9 mouse cellular contexts compared by ENCODE assay signal in genomic region chr2:32318709-32319585, GRCm38 (mm10). TPM values are rescaled to one million over a fixed set of nuclear protein-coding genes. Genes with fewer than 3 reads are reported as not detected.
DNase-seq lines count a peak whose midpoint lies in the region; ATAC-seq lines count a peak whose summit lies in the region.
"Had no signal": no experiment of that assay in that cellular context is flagged by ENCODE, and none has a peak within 500 bp of the region (broad histone marks: within the 10 kb centered on the region; RNA-seq: fewer than 3 reads in every experiment).

No protein-coding gene starts in this region.

- peak overlapping the region; percentile 55 for H3K4me3 ChIP-seq in kidney, embryonic 16.5 days (ENCODE audit: low read length)
- H3K4me3 ChIP-seq in embryonic facial prominence, embryonic 12.5 days, result peak overlapping the region; percentile 57
- peak overlapping the region; percentile 41 for H3K4me3 ChIP-seq in intestine, embryonic 14.5 days (ENCODE audit: low read depth, low read length)

- no peak for DNase-seq in kidney, postnatal 14 days
- peak; percentile 63 for DNase-seq in intestine, embryonic 14.5 days (ENCODE audit: low spot score)
- peak; percentile 31 for DNase-seq in neural tube, embryonic 10.5 days (ENCODE audit: extremely low spot score, low spot score)
- no peak for DNase-seq in layer of hippocampus, postnatal 14 days (ENCODE audit: low spot score in 2 of 2)
- no peak for DNase-seq in right cerebral cortex, postnatal 25 days
- no peak for DNase-seq in left cerebral cortex, postnatal 36 days (ENCODE audit: low spot score in 2 of 2)
- DNase-seq: cerebellum, postnatal 36 days had no signal

- peak overlapping the region; percentile 77 for H3K9ac ChIP-seq in kidney, embryonic 16.5 days (replicated peaks; ENCODE audit: low read length)
- H3K9ac ChIP-seq in embryonic facial prominence, embryonic 12.5 days, result peak overlapping the region; percentile 87
- H3K9ac ChIP-seq in intestine, embryonic 14.5 days (ENCODE audit: low read length), result peak overlapping the region; percentile 64

- H3K9me3 ChIP-seq in kidney, embryonic 16.5 days (ENCODE audit: low read length), result no peaks in the 10 kb centered on the region
- no peaks in the 10 kb centered on the region for H3K9me3 ChIP-seq in embryonic facial prominence, embryonic 12.5 days
- H3K9me3 ChIP-seq in intestine, embryonic 14.5 days (ENCODE audit: control insufficient read depth, low read length), result no peaks in the 10 kb centered on the region

- H3K27ac ChIP-seq in kidney, embryonic 16.5 days (ENCODE audit: low read length), result peak overlapping the region; percentile 92
- peak overlapping the region; percentile 99 for H3K27ac ChIP-seq in embryonic facial prominence, embryonic 12.5 days
- H3K27ac ChIP-seq in intestine, embryonic 14.5 days (ENCODE audit: low read depth), result peak overlapping the region; percentile 92

- peaks cover 52% of the 10 kb centered on the region for H3K4me1 ChIP-seq in kidney, embryonic 16.5 days (ENCODE audit: insufficient read depth, low read length)
- peaks cover 58% of the 10 kb centered on the region for H3K4me1 ChIP-seq in embryonic facial prominence, embryonic 12.5 days
- H3K4me1 ChIP-seq in intestine, embryonic 14.5 days (replicated peaks; ENCODE audit: control insufficient read depth, insufficient read depth, low read length), result peaks cover 43% of the 10 kb centered on the region

- WGBS in kidney, embryonic 16.5 days, result 52% methylated on average over 14 of the region's 14 CpGs
- 47% methylated on average over 14 of the region's 14 CpGs for WGBS in embryonic facial prominence, embryonic 12.5 days
- 67% methylated on average over 14 of the region's 14 CpGs for WGBS in intestine, embryonic 14.5 days

- intact Hi-C loops in left cerebral cortex, postnatal 36 days (cut with DNase I), result no loop called here

- no peak for ATAC-seq in kidney, embryonic 16.5 days (ENCODE audit: low FRiP score, low TSS enrichment)
- no peak for ATAC-seq in embryonic facial prominence, embryonic 12.5 days (ENCODE audit: insufficient number of reproducible peaks, insufficient read depth, low FRiP score, low TSS enrichment)
- no peak for ATAC-seq in intestine, embryonic 14.5 days (replicated peaks; ENCODE audit: low FRiP score, low TSS enrichment, low read depth)

- no peaks in the 10 kb centered on the region for H3K36me3 ChIP-seq in kidney, embryonic 16.5 days (ENCODE audit: insufficient read depth, low read length)
- peaks cover 16% of the 10 kb centered on the region for H3K36me3 ChIP-seq in embryonic facial prominence, embryonic 12.5 days
- no peaks in the 10 kb centered on the region for H3K36me3 ChIP-seq in intestine, embryonic 14.5 days (ENCODE audit: control insufficient read depth, insufficient read depth, low read length)

- H3K27me3 ChIP-seq in kidney, embryonic 16.5 days (ENCODE audit: insufficient read depth, low read length), result no peaks in the 10 kb centered on the region
- no peaks in the 10 kb centered on the region for H3K27me3 ChIP-seq in embryonic facial prominence, embryonic 12.5 days
- no peaks in the 10 kb centered on the region for H3K27me3 ChIP-seq in intestine, embryonic 14.5 days (replicated peaks; ENCODE audit: control insufficient read depth, insufficient read depth, low read length)

- peak overlapping the region; percentile 62 for H3K4me2 ChIP-seq in kidney, embryonic 16.5 days (replicated peaks; ENCODE audit: low read depth, low read length)
- H3K4me2 ChIP-seq in embryonic facial prominence, embryonic 12.5 days (replicated peaks), result peak overlapping the region; percentile 82
- H3K4me2 ChIP-seq in intestine, embryonic 14.5 days (ENCODE audit: low read length), result peak overlapping the region; percentile 58

RNA-seq across cellular contexts. Expression of gene Swi5, which starts 31.1 kb away (rescaled TPM):
- 407 and 433 TPM in 2 replicates for polyA plus RNA-seq in kidney, embryonic 16.5 days (2015; fragmentation: Nextera tagmentation; extraction: Ambion mirVana)
- polyA plus RNA-seq in embryonic facial prominence, embryonic 12.5 days (2016; fragmentation: Nextera tagmentation; extraction: Ambion mirVana), result 413 TPM in 2 replicates
- polyA plus RNA-seq in intestine, embryonic 14.5 days (2014; fragmentation: Nextera tagmentation; extraction: Ambion mirVana), result 162 and 198 TPM in 2 replicates
- total RNA-seq in layer of hippocampus, postnatal 14 days (2021), result 100 to 1,000 TPM; 210 to 223 TPM
- 100 to 1,000 TPM; 207 to 208 TPM for total RNA-seq in left cerebral cortex, postnatal 36 days (2021)

RNA-seq across cellular contexts. Expression of gene Golga2, which starts 31.8 kb away (rescaled TPM):
- polyA plus RNA-seq in kidney, embryonic 16.5 days (2015; fragmentation: Nextera tagmentation; extraction: Ambion mirVana), result 26.6 and 28.0 TPM in 2 replicates
- polyA plus RNA-seq in embryonic facial prominence, embryonic 12.5 days (2016; fragmentation: Nextera tagmentation; extraction: Ambion mirVana), result 27.4 and 29.7 TPM in 2 replicates
- 20.1 and 20.2 TPM in 2 replicates for polyA plus RNA-seq in intestine, embryonic 14.5 days (2014; fragmentation: Nextera tagmentation; extraction: Ambion mirVana)
- 10 to 100 TPM; 73.8 to 86.1 TPM for total RNA-seq in layer of hippocampus, postnatal 14 days (2021)
- total RNA-seq in left cerebral cortex, postnatal 36 days (2021), result 10 to 100 TPM; 83.4 to 89.9 TPM

RNA-seq across cellular contexts. Expression of gene Ciz1, which starts 33.2 kb away (rescaled TPM):
- 54.9 and 66.7 TPM in 2 replicates for polyA plus RNA-seq in kidney, embryonic 16.5 days (2015; fragmentation: Nextera tagmentation; extraction: Ambion mirVana)
- polyA plus RNA-seq in embryonic facial prominence, embryonic 12.5 days (2016; fragmentation: Nextera tagmentation; extraction: Ambion mirVana), result 50.6 and 57.8 TPM in 2 replicates
- 48.4 and 53.1 TPM in 2 replicates for polyA plus RNA-seq in intestine, embryonic 14.5 days (2014; fragmentation: Nextera tagmentation; extraction: Ambion mirVana)
- total RNA-seq in layer of hippocampus, postnatal 14 days (2021), result 10 to 100 TPM; 67.3 to 69.5 TPM
- total RNA-seq in left cerebral cortex, postnatal 36 days (2021), result 10 to 100 TPM; 60.4 to 97.8 TPM

RNA-seq across cellular contexts. Expression of gene Dnm1, which starts 34.2 kb away (rescaled TPM):
- 5.4 TPM in 2 replicates for polyA plus RNA-seq in kidney, embryonic 16.5 days (2015; fragmentation: Nextera tagmentation; extraction: Ambion mirVana)
- polyA plus RNA-seq in embryonic facial prominence, embryonic 12.5 days (2016; fragmentation: Nextera tagmentation; extraction: Ambion mirVana), result 45.0 and 47.8 TPM in 2 replicates
- 22.7 TPM in 2 replicates for polyA plus RNA-seq in intestine, embryonic 14.5 days (2014; fragmentation: Nextera tagmentation; extraction: Ambion mirVana)
- total RNA-seq in layer of hippocampus, postnatal 14 days (2021), result 1,000 to 10,000 TPM; 1,139 to 1,143 TPM
- total RNA-seq in left cerebral cortex, postnatal 36 days (2021), result 1,000 to 10,000 TPM; 1,215 to 1,406 TPM

RNA-seq across cellular contexts. Expression of gene Uck1, which starts 59.0 kb away (rescaled TPM):
- 88.5 and 92.0 TPM in 2 replicates for polyA plus RNA-seq in kidney, embryonic 16.5 days (2015; fragmentation: Nextera tagmentation; extraction: Ambion mirVana)
- polyA plus RNA-seq in embryonic facial prominence, embryonic 12.5 days (2016; fragmentation: Nextera tagmentation; extraction: Ambion mirVana), result 69.9 and 81.5 TPM in 2 replicates
- 61.8 and 65.8 TPM in 2 replicates for polyA plus RNA-seq in intestine, embryonic 14.5 days (2014; fragmentation: Nextera tagmentation; extraction: Ambion mirVana)
- total RNA-seq in layer of hippocampus, postnatal 14 days (2021), result 10 to 100 TPM; 55.5 to 59.2 TPM
- 10 to 100 TPM; 50.1 to 52.6 TPM for total RNA-seq in left cerebral cortex, postnatal 36 days (2021)

Comparison
In these comparisons a context has a peak if more than half of its experiments do, and no peak if none do; other contexts are left out.
1. DNase-seq: peak in intestine, embryonic 14.5 days (single experiment) and neural tube, embryonic 10.5 days (single experiment); none in kidney, postnatal 14 days (single experiment), layer of hippocampus, postnatal 14 days (0 of 2), right cerebral cortex, postnatal 25 days (single experiment) and left cerebral cortex, postnatal 36 days (0 of 2).
2. Peak in every context shown above with its lines, with median percentiles within 50 percentile points of each other: H3K27ac ChIP-seq, H3K4me2 ChIP-seq, H3K4me3 ChIP-seq and H3K9ac ChIP-seq.